Mouse (Mus musculus) embryo, embryonic 10 days (tissue): ENCODE measurements around the gene Slc1a2.
A peak's percentile ranks its signal among the peaks of the same experiment; 100 is the strongest.

Experiments
- DNase-seq: peaks from one replicate; pipeline ENCODE4 v3.0.0-alpha.2; 2015; ENCODE audit warnings: low spot score

Slc1a2 gene

DNA sequence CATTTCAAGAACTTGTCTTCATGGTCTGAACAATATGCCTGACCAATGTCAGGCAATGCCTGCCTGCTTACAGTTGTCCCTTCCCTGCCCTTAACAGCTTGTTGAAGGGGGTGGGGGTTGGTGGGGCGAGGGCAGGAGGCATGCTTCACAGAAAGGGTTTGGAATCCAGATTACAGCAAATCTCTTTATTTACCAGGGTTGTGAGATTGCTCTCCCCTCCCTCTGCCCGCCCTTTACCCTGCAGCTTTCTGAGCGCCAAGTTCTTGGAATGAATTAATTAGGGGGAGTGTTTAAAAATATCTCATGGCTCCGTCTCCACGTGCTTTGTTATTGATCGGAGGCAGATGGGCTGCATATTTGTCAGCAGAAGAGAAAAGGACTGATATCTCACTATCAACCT lies 4.9 kb downstream of the Slc1a2 start:
- DNase-seq = peak; percentile 22

- peak; percentile 58 for DNase-seq
These were observed 5.4 kb downstream of the Slc1a2 start for GRCm38 (mm10) chr2:102663865-102664264.

GRCm38 (mm10) chr2:102667981-102668380 lies 9.5 kb downstream of the Slc1a2 start:
- no peak for DNase-seq

DNA sequence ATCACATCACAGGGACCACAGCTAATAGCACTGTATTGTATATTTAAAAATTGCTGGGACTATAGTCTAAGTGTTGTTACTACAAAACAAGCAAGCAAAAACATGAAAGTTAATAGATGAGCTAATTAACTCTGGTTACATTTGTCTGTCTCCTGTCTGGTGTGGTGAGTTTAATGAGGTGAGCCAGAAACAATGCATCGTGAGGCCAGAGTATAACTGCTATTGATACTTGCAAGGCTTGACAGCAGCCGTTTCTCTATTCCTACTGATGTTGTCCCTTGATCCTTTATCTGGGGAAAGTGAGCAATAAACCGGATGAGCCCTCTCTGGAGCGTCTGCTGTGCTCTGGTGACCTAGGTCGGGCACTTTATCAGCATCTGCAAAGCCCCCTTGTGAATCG lies 11.1 kb downstream of the Slc1a2 start:
- no peak for DNase-seq

DNA sequence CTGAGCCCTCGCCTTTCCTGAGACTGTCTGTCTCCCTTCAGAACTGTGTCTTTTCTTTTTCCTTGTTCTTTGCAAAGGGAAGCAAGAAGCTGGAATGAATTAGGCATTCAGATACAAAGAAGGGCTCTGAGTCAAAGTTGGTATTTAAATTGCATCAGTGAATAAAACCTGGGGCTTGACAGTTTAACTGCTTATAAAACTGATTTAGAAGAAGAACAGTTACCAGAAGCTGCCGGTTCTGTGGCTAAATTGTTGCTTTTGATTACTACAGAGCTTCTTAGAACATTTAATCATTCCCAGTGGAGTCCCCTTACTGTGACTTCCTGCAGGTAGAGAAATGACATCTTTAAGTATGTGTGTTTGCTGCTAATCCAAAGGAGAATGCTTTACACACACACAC lies 16.1 kb downstream of the Slc1a2 start:
- DNase-seq = no peak

DNA sequence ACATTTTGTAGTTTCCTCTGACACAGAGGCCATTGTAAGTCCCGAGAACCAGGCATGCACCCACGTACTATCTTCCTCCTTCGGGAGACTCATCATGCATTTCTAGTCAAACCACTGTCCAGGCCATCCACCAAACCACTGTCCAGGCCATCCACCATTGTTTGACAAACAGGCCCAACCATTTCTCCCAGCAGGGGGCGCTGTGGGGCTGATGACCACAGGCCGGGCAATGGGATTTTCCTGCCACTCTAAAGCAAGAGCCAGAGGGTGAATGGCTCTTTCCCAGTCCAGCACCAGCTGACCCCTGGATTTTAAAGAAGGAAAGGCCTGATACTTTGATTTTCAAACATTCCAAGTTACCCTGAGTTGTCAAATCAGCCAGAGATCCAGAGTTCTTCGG lies 16.8 kb downstream of the Slc1a2 start:
- DNase-seq = peak; percentile 46

- no peak for DNase-seq
These were observed 18.4 kb downstream of the Slc1a2 start for GRCm38 (mm10) chr2:102676716-102677312.

DNA sequence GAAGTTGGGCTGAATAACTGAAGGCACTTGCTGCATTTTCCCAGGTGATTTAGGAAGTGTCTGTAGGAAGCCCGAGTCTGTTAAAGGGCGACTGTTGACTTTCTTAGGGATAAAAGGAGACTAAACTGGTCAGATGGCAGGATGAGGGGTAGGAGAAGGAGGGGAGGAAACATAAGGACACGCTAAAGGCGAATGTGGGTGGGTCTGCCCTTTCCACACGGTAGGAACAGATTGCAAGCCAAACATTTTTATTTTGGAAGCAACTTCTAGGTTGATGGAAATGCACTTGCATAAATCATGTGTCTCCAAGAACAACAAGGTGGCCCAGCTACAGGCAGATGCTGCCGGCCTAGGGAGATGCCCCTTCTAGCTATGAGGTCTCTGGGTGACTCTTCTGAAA lies 18.9 kb downstream of the Slc1a2 start:
- no peak for DNase-seq

DNA sequence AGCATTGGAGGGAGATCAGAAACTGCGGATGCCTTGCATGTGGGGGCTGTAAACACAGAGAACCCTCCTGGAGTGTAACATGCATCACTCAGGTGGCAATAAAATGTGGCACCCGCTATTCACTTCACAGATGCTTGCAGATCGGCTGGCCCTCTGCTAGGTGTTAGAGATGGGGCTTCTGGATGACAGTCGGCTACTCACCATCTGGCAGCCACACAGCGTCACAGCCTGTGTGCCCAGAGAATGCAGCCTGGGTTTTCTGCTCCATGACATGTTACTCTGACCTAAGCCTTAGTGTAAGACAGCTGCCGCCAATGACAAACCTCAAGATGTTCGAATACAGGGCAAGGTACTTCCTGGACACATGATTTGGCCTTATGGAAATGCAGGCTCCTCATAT lies 22.9 kb downstream of the Slc1a2 start:
- no peak for DNase-seq

DNA sequence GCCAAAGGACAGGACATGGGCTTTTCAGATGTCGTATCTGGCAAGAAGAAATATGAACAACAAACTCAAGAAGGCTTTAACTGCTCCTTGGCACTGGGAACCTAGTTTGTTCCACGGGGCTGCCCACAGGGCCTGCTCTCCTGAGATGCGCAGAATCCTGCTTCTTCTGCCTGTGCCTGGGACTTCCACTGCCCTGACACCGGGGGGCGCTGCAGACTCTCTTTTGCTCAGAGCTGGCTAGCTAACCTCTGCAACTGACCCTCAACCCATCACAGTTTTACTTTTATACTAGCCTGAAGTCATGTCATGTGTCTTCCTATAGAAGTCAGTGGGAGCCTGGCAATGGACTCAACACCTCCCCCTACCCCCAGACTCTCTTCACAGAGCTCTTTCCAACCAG lies 23.7 kb downstream of the Slc1a2 start:
- peak; percentile 39 for DNase-seq

- DNase-seq = peak; percentile 35
These were observed 27.1 kb downstream of the Slc1a2 start for GRCm38 (mm10) chr2:102685371-102686107.

- no peak for DNase-seq
These were observed 27.6 kb downstream of the Slc1a2 start for GRCm38 (mm10) chr2:102686108-102686450.

DNA sequence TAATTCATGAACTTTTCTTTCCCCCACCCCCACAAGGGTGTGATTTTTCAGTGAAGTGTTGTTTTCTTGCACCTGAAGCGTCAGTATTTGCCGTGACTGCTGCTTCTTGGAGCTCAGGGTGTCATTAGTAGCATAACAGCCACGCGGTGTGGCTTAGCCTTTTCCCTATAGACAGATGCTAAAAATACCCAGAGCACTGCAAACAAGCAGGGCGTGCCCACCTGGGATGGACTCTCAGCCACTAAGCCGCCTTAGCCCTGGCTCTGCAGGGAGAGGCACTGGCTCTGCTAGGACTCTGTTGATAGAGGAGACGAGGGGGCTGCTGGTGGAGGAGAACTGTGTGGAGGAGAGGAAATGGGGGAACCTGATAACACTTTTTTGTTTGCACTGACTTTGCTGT lies 35.1 kb downstream of the Slc1a2 start:
- no peak for DNase-seq

GRCm38 (mm10) chr2:102694750-102695149 lies 36.3 kb downstream of the Slc1a2 start:
- DNase-seq = no peak

- DNase-seq = no peak
These were observed 37.1 kb downstream of the Slc1a2 start for GRCm38 (mm10) chr2:102695541-102695940.

DNA sequence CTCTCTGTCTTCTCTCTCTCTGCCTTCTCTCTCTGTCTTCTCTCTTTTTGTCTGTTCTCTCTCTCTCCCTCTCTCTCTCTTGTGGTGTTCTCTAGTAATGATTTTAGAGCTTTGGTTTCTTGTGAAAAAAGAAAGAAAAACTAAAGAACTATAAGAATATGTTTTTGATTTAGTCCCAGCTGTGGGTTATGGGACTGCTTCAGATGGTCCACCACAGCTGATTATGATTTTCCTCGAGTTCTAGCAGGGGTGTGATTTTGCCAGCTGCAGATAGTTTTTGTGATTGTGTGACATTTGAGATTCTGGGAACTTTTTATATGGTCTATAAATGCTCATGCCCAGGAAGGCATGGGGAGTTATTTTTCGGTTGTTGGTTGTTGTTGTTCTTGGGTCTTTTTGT lies 39.3 kb downstream of the Slc1a2 start:
- DNase-seq = no peak

DNA sequence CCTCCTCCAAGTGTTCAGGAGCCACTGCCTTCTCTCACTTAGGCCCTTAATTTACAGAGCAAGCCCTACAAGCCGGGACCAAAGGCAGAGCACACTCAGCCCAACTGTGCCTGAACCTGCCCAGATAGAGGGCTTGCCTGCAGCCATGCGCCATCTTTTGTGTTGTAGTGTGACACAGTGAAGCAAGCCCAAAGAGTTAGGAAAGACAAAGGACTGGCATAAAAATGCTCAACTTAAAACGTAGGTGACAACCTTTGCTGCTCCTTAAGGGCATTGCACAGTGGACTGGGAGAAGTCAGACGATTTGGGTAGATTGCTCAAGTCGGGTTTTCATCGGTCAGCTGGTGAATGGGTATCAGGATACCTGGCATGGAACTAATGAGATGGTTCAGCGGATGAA lies 41.5 kb downstream of the Slc1a2 start:
- DNase-seq = no peak

DNA sequence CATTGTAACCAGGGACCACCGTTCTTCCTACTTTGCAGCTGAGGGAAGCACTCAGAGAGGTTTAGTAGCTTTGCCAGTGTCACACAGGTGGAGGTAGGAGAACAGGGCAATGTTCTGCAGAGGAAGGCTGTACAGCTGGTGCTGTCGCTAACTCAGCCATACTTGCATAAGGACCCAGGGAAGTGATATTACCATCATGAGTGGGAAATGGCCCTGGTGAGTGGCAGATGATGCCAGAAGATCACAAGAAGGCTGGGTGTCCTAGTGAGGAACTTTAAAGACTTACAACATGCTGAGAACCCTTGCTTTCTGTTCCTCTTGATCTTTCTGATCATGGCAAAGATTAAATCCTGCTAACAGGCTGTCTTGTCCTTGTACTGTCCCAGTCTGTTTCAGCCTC lies 42.2 kb downstream of the Slc1a2 start:
- DNase-seq = no peak

GRCm38 (mm10) chr2:102701382-102701781 lies 42.9 kb downstream of the Slc1a2 start:
- DNase-seq = no peak

- no peak for DNase-seq
These were observed 45.1 kb downstream of the Slc1a2 start for GRCm38 (mm10) chr2:102703556-102703955.

DNA sequence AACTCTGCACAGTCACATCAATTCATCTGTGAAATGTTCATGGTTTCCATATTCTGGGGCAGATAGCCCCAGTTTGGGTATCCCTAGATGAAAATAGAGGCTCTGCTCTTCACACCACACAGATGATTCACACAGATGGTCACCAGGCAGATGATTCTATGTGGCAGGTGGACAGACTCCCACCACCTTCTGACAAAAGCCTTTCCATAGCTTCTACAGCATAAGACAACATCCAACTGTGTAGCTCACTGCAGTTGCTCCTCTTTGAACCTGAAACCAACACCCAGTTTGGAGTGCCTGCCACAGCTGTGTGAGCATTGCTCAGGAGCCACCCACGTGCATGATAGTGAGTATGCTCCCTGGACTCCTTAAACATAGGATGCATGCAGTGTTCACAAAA lies 46.3 kb downstream of the Slc1a2 start:
- no peak for DNase-seq

DNA sequence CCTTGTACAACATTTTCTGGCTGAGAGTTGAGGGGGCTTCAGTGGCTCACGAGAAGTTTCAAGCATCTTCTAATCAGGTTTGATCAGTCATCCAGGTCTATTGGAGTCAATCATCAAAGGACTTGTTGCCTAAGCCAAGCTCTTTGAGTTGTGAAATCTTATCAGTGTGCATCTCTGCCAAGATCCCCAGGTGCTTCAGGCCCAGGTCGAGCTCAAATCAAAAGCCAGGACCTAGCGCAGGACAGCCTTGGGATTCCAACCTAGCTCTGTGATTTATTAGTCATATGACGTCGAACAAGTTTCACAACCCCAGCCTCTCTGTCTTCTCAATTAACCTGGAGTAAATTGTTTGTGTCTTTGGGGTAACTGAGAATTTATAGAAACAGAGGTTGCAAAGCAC lies 53.1 kb downstream of the Slc1a2 start:
- DNase-seq = no peak

DNA sequence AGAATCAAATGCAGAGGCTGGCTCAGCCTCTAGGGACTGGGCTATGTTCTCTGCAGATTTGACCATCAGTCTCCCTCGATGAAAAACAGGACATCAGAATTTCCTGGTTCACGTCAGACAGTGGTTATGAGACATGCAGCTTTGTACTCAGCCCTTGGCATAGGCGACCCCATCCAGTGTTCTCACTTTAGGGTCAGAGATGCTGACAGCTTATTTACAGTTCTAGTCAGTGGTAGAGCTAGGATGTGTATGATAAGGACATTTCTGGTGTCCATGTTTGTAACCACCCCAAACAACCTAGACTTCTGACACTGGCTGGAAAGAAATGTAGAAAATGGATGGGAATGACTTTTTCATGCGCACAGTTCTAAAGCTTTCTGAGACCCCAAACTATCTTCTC lies 53.6 kb downstream of the Slc1a2 start:
- no peak for DNase-seq
